Mouse (Mus musculus) erythroblast, embryonic 14.5 days (primary cell): ENCODE results near the gene Gm21117.
"Not testable (repeated sequence)": the region's sequence is repeated elsewhere in the genome, so short reads cannot be mapped to it uniquely, and the experiment has no call there.

Source experiments
- GATA1 ChIP-seq: IDR thresholded peaks from 2 replicates; pipeline ENCODE4 v1.6.1; 2012; ENCODE audit warnings: low read length, inconsistent platforms, mixed read lengths
- TAL1 ChIP-seq: IDR thresholded peaks from 3 replicates; pipeline ENCODE4 v1.6.1; 2012; ENCODE audit warnings: low read length, inconsistent platforms, mixed read lengths

DNA sequence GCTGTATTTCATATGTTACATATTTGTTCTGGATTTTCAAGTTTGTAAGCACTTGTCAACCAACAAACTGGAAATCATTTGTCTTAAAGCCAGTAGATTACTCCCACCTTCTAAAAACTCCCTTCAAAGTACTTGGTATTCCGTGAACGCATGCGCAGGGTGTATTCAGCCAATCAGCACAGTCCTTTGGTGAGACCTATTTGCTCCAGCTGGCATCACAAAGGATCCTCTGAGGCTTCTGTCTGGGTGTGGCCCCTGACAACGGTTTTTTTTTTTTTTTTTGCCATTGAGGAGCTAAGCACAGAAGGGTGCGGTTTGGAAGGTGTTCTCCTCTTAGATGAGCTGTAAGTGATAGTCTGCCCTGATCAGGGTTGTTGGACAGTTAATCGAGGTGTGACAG, at the start of gene Gm21117:
- TF ChIP-seq TAL1, GATA1: not testable (repeated sequence)
